Mouse (Mus musculus) gastrocnemius, postnatal 4 days (tissue): ENCODE data around the gene Styxl1. TPM values are rescaled to one million over a fixed set of nuclear protein-coding genes. Genes with fewer than 3 reads are reported as not detected.

Experiments used
- DNase-seq, 2 experiments: peaks; one replicate each; pipeline ENCODE4 v3.0.0; 2021 to 2022; ENCODE audit warnings: low spot score in 2 of 2, mixed read lengths in 2 of 2
- long read RNA-seq, 2 experiments: library from polyadenylated mRNA; stranded (forward); transcript quantifications; one replicate each; pipeline ENCODE4 v2.0.0; 2021
- total RNA-seq, 2 experiments: library from RNA; stranded (reverse); gene quantifications; 2 replicates each; pipeline ENCODE4 v1.2.3; 2021

Gene Styxl1
- total RNA-seq = under 1 TPM; 0.47 to 0.49 TPM
- long read RNA-seq, experiment 1, partial matches to known transcripts = 1 of 1 reads
- long read RNA-seq, experiment 1, other reads (novel, unspliced or antisense) = 0 of 1 reads
- long read RNA-seq, experiment 2, partial matches to known transcripts = 0 of 1 reads
- long read RNA-seq, experiment 2, other reads (novel, unspliced or antisense) = 1 of 1 reads

- DNase-seq = peak in 1 of 2 experiments; percentile 52
Observed at GRCm38 (mm10) chr5:135777796-135778470, at the start of gene Styxl1. TSS of gene Styxl1 (minus strand) at chr5:135778385.

GRCm38 (mm10) chr5:135826225-135826624 lies 48.0 kb upstream of the Styxl1 start:
- no peak for DNase-seq

GRCm38 (mm10) chr5:135824517-135824916 lies 46.3 kb upstream of the Styxl1 start:
- DNase-seq = no peak

DNA sequence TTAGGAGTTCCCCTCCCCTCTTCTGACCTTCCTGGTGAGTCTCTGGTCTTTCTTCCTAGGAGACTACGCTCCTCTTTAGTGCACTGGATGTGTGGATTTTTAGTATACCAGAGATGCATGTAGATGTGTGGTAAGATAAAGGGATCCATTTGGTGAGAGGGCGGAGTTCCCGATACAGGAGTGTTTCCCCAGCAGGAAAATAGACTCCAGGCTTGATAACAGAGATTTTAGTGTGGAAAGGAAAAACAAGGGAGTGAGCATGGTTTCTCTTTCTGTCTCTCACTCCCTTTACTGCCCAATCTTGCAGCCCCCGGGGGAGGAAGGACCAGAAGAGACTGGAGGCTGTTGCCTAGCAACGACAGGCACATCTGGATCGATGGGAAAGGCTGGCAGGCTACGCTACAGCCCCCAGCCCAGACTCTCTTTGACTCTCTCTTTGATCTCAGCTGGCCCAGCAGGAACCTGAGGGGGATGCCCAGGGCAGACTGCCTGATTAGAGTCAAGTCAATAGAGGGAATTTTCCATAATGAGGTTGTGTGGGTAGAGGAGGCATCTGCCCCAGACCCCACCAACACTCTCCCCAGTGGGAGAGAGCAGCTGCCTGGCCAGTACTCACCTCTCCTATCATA lies 44.2 kb upstream of the Styxl1 start:
- DNase-seq = no peak

GRCm38 (mm10) chr5:135818491-135818890 lies 40.3 kb upstream of the Styxl1 start:
- DNase-seq = no peak

- DNase-seq = no peak
Observed at GRCm38 (mm10) chr5:135812991-135813390, 34.8 kb upstream of the Styxl1 start.

DNA sequence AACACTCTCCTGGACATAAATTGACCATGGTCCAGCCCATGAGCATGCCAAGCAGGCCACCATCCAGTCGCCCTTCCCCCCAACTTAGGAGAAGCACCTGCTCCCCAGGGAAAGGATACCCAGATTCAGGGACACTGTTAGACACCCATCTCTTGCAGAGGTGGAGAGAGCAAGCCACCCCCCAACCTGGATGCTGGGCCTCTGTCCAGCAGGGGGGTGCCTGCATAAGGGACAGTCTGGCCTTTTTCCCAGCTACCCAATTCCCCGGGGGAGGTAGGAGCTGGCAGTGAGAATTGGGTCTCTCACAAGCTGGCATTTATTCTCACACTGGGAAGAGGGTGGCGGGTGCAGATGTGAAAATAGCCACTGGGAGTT lies 29.1 kb upstream of the Styxl1 start:
- no peak for DNase-seq

- DNase-seq = peak; percentile 86 to 91
Observed at GRCm38 (mm10) chr5:135806555-135807262, 28.5 kb upstream of the Styxl1 start, which contains the start of gene Srrm3. TSS of gene Srrm3 (plus strand) at chr5:135806890.

DNA sequence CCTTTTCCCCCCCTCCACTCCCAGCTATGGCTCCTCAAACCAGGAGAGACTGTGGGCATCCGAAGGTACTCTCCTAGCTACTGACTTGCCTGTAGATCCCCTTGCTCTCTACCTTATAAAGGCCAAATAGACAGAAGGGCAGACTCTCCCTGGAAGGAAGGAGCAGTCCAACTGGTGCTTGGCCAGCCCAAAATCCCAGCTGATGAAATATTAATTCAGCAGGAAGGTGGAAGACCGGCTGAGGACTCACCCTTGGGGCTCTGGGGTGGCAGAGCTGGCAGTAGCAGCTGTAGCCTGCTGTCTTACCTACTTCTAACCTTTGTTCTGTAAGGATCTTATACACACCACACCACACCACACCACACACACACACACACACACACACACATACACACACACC lies 26.6 kb upstream of the Styxl1 start:
- no peak for DNase-seq

DNA sequence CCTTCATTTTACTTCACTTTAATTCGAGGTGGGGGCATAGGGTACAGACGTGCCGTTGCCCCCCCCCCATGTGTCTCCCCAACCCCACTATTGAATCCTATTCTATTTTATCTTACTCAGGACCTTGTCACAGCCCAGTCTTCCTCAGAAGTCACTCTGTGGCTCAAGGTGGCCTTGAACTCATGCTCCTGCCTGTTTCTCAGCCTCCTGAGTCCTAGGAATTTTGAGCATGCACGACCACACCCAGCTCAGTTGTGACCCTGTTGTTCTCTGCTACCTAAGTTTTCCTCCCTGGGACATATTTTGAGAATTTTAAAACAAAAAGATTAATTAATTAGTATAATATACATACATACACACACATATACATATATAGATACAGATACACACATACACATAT lies 25.5 kb upstream of the Styxl1 start:
- no peak for DNase-seq

DNA sequence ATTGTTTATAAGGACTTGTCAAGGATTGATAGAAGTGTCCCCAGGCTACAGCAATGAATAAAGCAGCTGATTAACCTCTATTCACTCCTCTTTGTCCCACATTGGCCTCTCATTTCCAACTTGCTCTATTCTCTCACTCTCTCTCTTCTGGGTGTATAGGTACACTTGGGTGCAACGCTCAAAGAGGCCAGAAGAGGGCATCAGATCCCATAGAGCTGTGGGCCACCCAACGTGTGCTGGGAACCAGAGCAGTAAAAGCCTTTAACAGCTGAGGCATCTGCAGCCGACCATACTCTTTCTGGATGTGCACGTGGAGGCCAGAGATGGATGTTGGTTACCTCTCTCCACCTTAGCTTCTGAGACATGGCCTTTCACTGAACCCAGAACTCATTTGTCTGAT lies 24.9 kb upstream of the Styxl1 start:
- no peak for DNase-seq

DNA sequence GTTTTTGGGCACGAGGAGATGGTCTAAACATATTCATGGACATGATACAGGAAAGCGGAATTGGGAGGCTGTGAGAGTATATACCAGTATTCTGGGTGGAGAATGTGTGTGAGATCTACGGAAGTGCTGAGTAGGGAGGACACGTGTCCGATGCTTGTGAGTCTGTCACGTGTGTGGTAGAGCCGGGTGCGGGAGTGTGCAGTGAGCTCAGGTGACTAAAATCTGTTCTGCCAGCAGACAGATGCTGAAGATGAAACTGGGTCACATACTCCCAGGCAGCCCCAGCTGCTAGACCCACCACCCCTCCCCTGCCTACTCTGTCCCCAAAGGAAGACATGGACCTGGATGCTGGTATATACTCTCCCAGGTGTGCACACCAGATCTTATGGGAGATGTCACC lies 24.5 kb upstream of the Styxl1 start:
- DNase-seq = no peak

DNA sequence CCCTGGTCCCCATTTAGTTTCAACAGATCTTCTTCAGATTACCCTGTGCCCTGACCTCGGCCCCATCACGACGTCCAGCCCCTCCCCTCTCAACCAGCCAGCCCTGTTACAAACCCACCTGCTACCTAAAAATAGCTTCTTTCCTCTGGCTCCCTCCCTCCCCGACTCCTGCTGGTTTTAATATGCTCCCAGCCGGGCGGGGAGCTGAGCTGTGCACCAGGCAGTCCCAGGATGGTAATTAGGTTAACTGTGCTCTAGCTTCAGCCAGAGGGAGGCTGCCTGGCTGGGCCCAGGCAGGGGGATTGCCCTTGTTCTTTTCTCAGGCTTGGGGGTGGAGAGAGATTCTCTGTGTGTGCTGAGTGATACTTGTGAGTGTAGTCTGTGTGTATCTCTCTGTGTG lies 22.7 kb upstream of the Styxl1 start:
- DNase-seq = no peak

DNA sequence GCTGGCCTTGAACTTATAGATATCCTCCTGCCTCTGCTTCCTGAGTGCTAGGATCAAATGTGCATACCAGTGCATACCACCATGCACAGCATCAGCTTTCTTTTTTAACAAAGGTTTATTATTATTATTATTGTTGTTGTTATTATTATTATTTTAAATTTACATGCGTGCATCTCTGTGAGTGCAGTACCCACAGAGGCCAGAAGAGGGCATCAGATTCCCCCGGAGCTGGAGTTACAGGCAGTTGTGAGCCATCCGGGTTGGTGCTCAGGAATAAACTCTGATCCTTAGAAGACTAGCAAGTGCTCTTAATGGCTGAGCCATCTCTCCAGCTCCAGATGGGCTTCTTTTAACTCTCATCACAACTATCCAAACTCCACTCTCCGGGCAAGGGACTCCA lies 21.6 kb upstream of the Styxl1 start:
- no peak for DNase-seq

GRCm38 (mm10) chr5:135794859-135795181 lies 16.6 kb upstream of the Styxl1 start:
- no peak for DNase-seq

DNA sequence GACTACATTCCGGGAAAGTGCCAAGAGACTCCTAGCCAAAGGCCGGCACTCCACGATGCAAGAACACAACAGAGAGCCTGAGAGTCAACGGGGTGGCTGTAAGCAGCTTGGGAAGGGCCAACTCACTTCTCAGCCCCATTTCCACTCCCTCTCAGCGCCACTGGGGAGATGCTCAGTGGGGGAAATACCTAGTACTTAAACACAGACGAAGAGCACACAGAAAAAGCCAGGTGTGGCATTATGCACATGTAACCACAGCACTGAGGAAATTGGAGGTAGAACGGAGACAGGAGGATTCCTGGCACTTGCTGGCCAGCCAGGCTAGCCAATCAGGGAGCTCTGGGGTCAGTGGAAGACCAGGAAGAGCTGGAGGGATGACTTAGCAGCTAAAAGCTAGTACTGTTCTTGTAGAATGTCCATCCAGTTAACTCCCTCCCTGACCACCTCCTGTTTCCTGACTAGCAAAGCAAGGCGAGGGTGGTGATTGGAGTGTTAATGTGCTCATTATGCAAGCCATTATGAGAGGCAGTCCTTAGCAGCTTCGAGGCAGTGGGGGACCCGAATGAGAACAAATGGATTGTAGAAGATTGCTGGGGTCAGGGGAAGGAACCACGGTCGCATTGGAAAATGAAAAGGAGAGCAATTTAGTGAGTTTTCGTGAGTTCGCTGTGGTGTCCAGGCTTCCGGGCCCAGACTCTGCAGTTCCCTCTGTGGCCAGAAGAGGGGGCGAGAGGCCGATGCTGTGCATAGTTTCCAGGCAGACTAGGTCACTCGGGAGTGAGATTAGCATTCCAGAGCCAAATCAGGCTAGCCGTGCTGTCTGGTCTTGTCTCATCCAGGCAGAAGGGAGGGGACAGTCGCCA lies 16.0 kb upstream of the Styxl1 start:
- peak; percentile 77 to 87 for DNase-seq

DNA sequence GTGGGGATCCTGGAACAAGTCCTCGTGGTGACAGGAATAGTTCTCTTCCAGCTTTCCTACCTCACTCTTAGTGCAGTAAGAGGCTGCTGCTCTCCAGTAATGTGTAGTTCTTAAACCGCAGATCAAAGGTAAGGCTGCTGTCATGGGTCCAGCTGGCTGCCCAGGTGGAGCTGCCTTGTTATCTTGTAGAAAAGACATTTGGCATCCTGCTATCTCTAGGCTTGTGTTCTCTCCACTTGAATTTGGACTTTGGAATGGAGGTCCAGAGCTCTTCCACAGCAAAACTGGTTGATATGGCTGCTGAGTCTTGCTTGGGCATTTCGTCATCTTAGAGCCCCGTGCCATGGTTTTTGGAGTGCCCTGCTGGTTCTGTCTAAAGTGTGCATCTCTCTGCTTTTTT lies 4.7 kb upstream of the Styxl1 start:
- DNase-seq = no peak

DNA sequence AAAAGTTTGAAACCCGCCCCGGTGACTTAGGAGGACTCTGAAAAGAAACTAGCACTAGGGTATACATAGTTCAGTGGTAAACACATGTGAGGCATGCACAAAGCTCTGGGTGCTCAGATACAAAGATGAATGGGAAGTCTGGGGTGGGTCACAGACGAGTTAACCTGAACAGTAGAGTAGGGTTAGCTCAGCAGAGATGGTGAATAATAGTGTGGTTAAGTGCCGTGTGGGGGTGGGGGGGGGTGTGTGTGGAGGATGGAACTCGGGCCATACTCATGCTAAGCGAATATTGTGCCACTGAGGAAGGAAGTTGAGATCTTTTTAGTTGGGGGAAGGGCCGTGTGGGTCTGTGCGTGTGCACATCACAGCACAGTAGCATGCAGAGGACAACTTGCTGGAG lies 2.1 kb upstream of the Styxl1 start:
- no peak for DNase-seq

GRCm38 (mm10) chr5:135778471-135779445 lies 573 bp upstream of the Styxl1 start, which contains the start of gene Mdh2:
TSS of gene Mdh2 (plus strand) at chr5:135778480.
- DNase-seq = peak; percentile 99 to 100

DNA sequence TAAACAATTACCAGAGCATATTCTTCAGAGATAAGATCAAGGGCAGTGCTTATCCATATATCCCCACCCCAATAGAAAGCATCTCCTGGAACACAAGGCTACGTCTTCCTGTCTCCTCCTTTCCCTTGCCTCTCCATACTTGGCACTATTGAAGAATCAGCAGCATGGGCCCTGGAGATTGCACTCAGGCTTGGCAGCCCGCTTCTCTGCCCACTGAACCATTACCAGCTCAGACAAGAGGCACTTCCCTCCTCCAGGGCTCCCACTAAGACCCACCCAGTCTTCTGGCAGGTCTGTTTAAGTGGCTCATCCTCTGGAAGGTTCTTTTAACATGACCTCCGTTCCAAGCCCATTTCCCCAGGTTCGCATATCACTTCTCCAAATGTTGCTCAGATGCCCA lies 1.6 kb downstream of the Styxl1 start:
- DNase-seq = no peak
